Mouse (Mus musculus): Measurements from ENCODE around the gene Clk4.

DNA sequence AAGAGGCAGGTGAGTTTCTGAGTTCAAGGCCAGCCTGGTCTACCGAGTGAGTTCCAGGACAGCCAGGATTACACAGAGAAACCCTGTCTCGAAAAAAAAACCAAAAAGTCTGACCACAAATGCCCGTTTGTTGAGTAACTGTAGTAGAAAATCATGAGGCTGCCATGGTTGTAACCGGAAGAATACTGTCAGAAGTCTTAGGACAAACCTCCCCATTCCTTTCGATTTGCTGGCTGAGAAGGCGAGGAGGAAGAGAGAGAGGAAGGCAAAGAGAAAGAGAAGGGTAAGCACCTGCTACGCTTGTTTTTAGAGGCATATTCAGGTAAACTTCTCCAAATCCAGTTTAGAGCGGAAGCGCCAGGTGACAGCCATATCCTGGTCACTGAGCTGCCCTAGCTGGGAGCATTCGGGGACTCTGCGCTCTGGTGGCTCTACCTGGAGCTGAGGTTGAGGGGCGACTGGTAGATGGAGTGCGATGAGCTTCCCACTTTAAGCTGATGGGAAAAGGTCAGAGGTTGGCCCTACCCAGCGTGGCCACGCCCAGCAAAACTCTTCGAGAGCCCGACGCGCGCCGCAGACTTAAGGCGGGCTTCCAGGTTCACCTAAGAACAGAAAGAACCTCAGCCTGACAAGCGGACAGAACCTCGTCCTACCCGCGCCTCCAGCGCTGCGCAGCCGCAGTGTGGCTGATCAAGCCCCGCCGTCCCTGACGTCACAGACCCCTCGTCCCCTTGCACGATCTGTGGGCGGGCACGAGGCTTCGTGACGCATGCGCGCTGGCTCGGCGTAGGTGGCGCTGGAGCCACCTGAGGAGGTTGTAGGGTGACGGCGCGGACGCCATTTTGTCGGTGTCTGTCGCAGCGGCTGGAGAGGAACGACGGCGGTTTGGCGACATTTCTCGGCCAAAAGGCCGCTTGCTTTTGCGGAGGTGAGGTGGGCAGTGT, 1.1 kb downstream of the Clk4 start, which contains the start of gene BC049762:
- TF ChIP-seq CTCF (IDR thresholded peaks at IDR 0.05; ENCODE audit: control insufficient read depth, insufficient read depth, insufficient read length) (no peak), MAX (IDR thresholded peaks at IDR 0.05) (peak; percentile 89)

Data from C2C12 (cell line).